Mouse (Mus musculus) intestine, embryonic 16.5 days (tissue): ENCODE results near the gene Zzef1. TPM values are rescaled to one million over a fixed set of nuclear protein-coding genes. Genes with fewer than 3 reads are reported as not detected.

Experiments used
- ATAC-seq: fragments of 200-750 bp; cut with Nextera tagmentation; 2 replicates; pipeline ENCODE4 v1.8.0; 2017; ENCODE audit warnings: moderate TSS enrichment, moderate library complexity
- H3K27ac ChIP-seq: fragments of 300-500 bp; sonication (generic); 2 replicates; pipeline ENCODE4 v1.5.1; 2014; ENCODE audit warnings: mild to moderate bottlenecking, low read length
- H3K27me3 ChIP-seq: fragments of 300-500 bp; sonication (generic); replicated peaks from 2 replicates; pipeline ENCODE4 v1.6.1; 2014; ENCODE audit warnings: low read length, control low read depth, mixed read lengths; ENCODE audit not compliant: control insufficient read depth, insufficient read depth
- H3K36me3 ChIP-seq: fragments of 300-500 bp; sonication (generic); 2 replicates; pipeline ENCODE4 v1.6.1; 2014; ENCODE audit warnings: low read length, control low read depth; ENCODE audit not compliant: control insufficient read depth, insufficient read depth
- H3K4me1 ChIP-seq: fragments of 300-500 bp; sonication (generic); 2 replicates; pipeline ENCODE4 v1.6.1; 2014; ENCODE audit warnings: low read length, control low read depth, mixed read lengths; ENCODE audit not compliant: control insufficient read depth, insufficient read depth
- H3K4me2 ChIP-seq: fragments of 300-500 bp; sonication (generic); 2 replicates; pipeline ENCODE4 v1.6.1; 2014; ENCODE audit warnings: low read depth, low read length, control low read depth
- H3K4me3 ChIP-seq: fragments of 300-500 bp; sonication (generic); 2 replicates; pipeline ENCODE4 v1.5.1; 2014; ENCODE audit warnings: mild to moderate bottlenecking, low read length
- H3K9ac ChIP-seq: fragments of 300-500 bp; sonication (generic); 2 replicates; pipeline ENCODE4 v1.6.1; 2014; ENCODE audit warnings: low read depth, low read length
- H3K9me3 ChIP-seq: fragments of 300-500 bp; sonication (generic); 2 replicates; pipeline ENCODE4 v1.6.1; 2016; ENCODE audit warnings: low read length, control low read depth; ENCODE audit not compliant: control insufficient read depth
- WGBS: fragments of 180-500 bp; shearing (Covaris S2); extraction: QIAGEN DNeasy Blood & Tissue Kit; methylation state at CpG from one replicate; pipeline ENCODE4 v1.1.7; 2014; 5-methylcytosine and 5-hydroxymethylcytosine counted together
- polyA plus RNA-seq: library from polyadenylated mRNA; unstranded; fragments of >200 nt; fragmentation: Nextera tagmentation; extraction: Ambion mirVana; gene quantifications from 2 replicates; pipeline ENCODE4 v1.2.1, GENCODE M21; 2015

Zzef1 gene
- 11.3 and 13.7 TPM in 2 replicates for polyA plus RNA-seq

GRCm38 (mm10) chr11:72795455-72796295, at the start of gene Zzef1, which contains the start of gene Cyb5d2:
Gene Zzef1 (plus strand): TSS chr11:72796226.
Gene Cyb5d2 (minus strand): TSS chr11:72796142.
- Histone ChIP-seq H3K4me1 (peaks cover 7% of the 10 kb centered on the region), H3K9ac (peak within 1 kb of the TSS; percentile 95)

GRCm38 (mm10) chr11:72751956-72752355, 44.1 kb upstream of the Zzef1 start:
- 36% methylated on average over 2 of the region's 2 CpGs for WGBS
- peaks cover 9% of the 10 kb centered on the region for H3K36me3 ChIP-seq
- H3K9me3 ChIP-seq = no peaks in the 10 kb centered on the region
- H3K4me3 ChIP-seq = no peak overlapping the region
- H3K27me3 ChIP-seq = no peaks in the 10 kb centered on the region
- no peak overlapping the region for H3K27ac ChIP-seq
- no peak overlapping the region for H3K9ac ChIP-seq
- no peak overlapping the region for H3K4me2 ChIP-seq
- ATAC-seq = no peak
- H3K4me1 ChIP-seq = no peaks in the 10 kb centered on the region

More at GRCm38 (mm10) chr11:72795455-72796295, at the start of gene Zzef1, which contains the start of gene Cyb5d2:
- Histone ChIP-seq H3K27me3 (no peaks in the 10 kb centered on the region), H3K9me3 (no peaks in the 10 kb centered on the region), H3K4me3 (peak within 1 kb of the TSS; percentile 99), H3K27ac (peak within 1 kb of the TSS; percentile 81), H3K36me3 (no peaks in the 10 kb centered on the region), H3K4me2 (peak within 1 kb of the TSS; percentile 84)
- under 1% methylated on average over 69 of the region's 69 CpGs for WGBS
- ATAC-seq = peak; percentile 93

- Histone ChIP-seq H3K27ac (no peak overlapping the region), H3K9me3 (no peaks in the 10 kb centered on the region), H3K36me3 (peaks cover 21% of the 10 kb centered on the region), H3K27me3 (no peaks in the 10 kb centered on the region), H3K4me1 (no peaks in the 10 kb centered on the region), H3K4me2 (no peak overlapping the region), H3K9ac (no peak overlapping the region), H3K4me3 (no peak overlapping the region)
- no peak for ATAC-seq
- WGBS = 92% methylated on average over 5 of the region's 5 CpGs
These were observed 37.7 kb upstream of the Zzef1 start for GRCm38 (mm10) chr11:72758316-72758715.

GRCm38 (mm10) chr11:72759581-72759980, 36.4 kb upstream of the Zzef1 start:
- no peak for ATAC-seq
- H3K4me3 ChIP-seq = no peak overlapping the region
- H3K4me1 ChIP-seq = no peaks in the 10 kb centered on the region
- H3K9ac ChIP-seq = no peak overlapping the region
- H3K27me3 ChIP-seq = no peaks in the 10 kb centered on the region
- peaks cover 25% of the 10 kb centered on the region for H3K36me3 ChIP-seq
- H3K27ac ChIP-seq = no peak overlapping the region
- no peaks in the 10 kb centered on the region for H3K9me3 ChIP-seq
- 89% methylated on average over 6 of the region's 6 CpGs for WGBS
- no peak overlapping the region for H3K4me2 ChIP-seq

GRCm38 (mm10) chr11:72760781-72761180, 35.2 kb upstream of the Zzef1 start:
- Histone ChIP-seq H3K4me2 (no peak overlapping the region), H3K4me3 (no peak overlapping the region), H3K4me1 (no peaks in the 10 kb centered on the region), H3K36me3 (peaks cover 25% of the 10 kb centered on the region), H3K27me3 (no peaks in the 10 kb centered on the region), H3K9me3 (no peaks in the 10 kb centered on the region), H3K27ac (no peak overlapping the region), H3K9ac (no peak overlapping the region)
- no peak for ATAC-seq
- 87% methylated on average over 1 of the region's 1 CpGs for WGBS

- H3K4me3 ChIP-seq = no peak overlapping the region
- no peak overlapping the region for H3K27ac ChIP-seq
- H3K9me3 ChIP-seq = no peaks in the 10 kb centered on the region
- H3K4me2 ChIP-seq = no peak overlapping the region
- no peak for ATAC-seq
- H3K27me3 ChIP-seq = no peaks in the 10 kb centered on the region
- 84% methylated on average over 4 of the region's 4 CpGs for WGBS
- H3K4me1 ChIP-seq = 0 out of 2 replicates have a peak, but pooled peaks cover 5% of the 10 kb centered on the region
- H3K9ac ChIP-seq = no peak overlapping the region
- peaks cover 27% of the 10 kb centered on the region for H3K36me3 ChIP-seq
These were observed 31.8 kb upstream of the Zzef1 start for GRCm38 (mm10) chr11:72764270-72764669.

GRCm38 (mm10) chr11:72767716-72768115, 28.3 kb upstream of the Zzef1 start:
- Histone ChIP-seq H3K27me3 (no peaks in the 10 kb centered on the region), H3K27ac (peak overlapping the region; percentile 46; the same call in 1 of the 2 replicates), H3K4me1 (0 out of 2 replicates have a peak, but pooled peaks cover 5% of the 10 kb centered on the region), H3K9me3 (no peaks in the 10 kb centered on the region), H3K4me2 (no peak overlapping the region), H3K4me3 (no peak overlapping the region), H3K36me3 (peaks cover 17% of the 10 kb centered on the region), H3K9ac (no peak overlapping the region)
- WGBS = 88% methylated on average over 8 of the region's 8 CpGs
- ATAC-seq = no peak

- H3K36me3 ChIP-seq = peaks cover 10% of the 10 kb centered on the region; the same call in 1 of the 2 replicates
- no peak overlapping the region for H3K4me3 ChIP-seq
- WGBS = 66% methylated on average over 3 of the region's 3 CpGs
- no peaks in the 10 kb centered on the region for H3K27me3 ChIP-seq
- no peak overlapping the region for H3K4me2 ChIP-seq
- no peak overlapping the region for H3K27ac ChIP-seq
- H3K9me3 ChIP-seq = no peaks in the 10 kb centered on the region
- 0 out of 2 replicates have a peak, but pooled peaks cover 5% of the 10 kb centered on the region for H3K4me1 ChIP-seq
- H3K9ac ChIP-seq = no peak overlapping the region
- 0 out of 2 replicates have a peak, but pooled peaks have one; percentile 26 for ATAC-seq
These were observed 27.0 kb upstream of the Zzef1 start for GRCm38 (mm10) chr11:72769061-72769460.

- H3K36me3 ChIP-seq = peaks cover 8% of the 10 kb centered on the region; the same call in 1 of the 2 replicates
- no peak for ATAC-seq
- H3K27ac ChIP-seq = no peak overlapping the region
- H3K4me3 ChIP-seq = no peak overlapping the region
- WGBS = 91% methylated on average over 3 of the region's 3 CpGs
- H3K4me1 ChIP-seq = 0 out of 2 replicates have a peak, but pooled peaks cover 5% of the 10 kb centered on the region
- H3K4me2 ChIP-seq = no peak overlapping the region
- H3K9ac ChIP-seq = no peak overlapping the region
- H3K9me3 ChIP-seq = no peaks in the 10 kb centered on the region
- H3K27me3 ChIP-seq = no peaks in the 10 kb centered on the region
These were observed 25.7 kb upstream of the Zzef1 start for GRCm38 (mm10) chr11:72770324-72770723.
